Mouse (Mus musculus) intestine, postnatal 0 days (tissue): ENCODE measurements at regions not wholly inside any gene's neighbourhood (a gene's known extent, or its start where the extent isn't known, plus 50 kb on each side); places are given as distances from the start of the nearest gene placed in this dataset.
A peak's percentile ranks its signal among the peaks of the same experiment; 100 is the strongest.

Source experiments
- ATAC-seq: fragments of 200-750 bp; cut with Nextera tagmentation; 2 replicates; pipeline ENCODE4 v1.8.0; 2017; ENCODE audit warnings: mild to moderate bottlenecking, moderate TSS enrichment, moderate library complexity
- H3K27ac ChIP-seq: fragments of 300-500 bp; sonication (generic); 2 replicates; pipeline ENCODE4 v1.5.1; 2014; ENCODE audit warnings: mild to moderate bottlenecking, low read depth, low read length, moderate library complexity
- H3K27me3 ChIP-seq: fragments of 300-500 bp; sonication (generic); replicated peaks from 2 replicates; pipeline ENCODE4 v1.6.1; 2014; ENCODE audit warnings: low read length, mixed read lengths; ENCODE audit not compliant: control insufficient read depth, insufficient read depth
- H3K36me3 ChIP-seq: fragments of 300-500 bp; sonication (generic); 2 replicates; pipeline ENCODE4 v1.6.1; 2014; ENCODE audit warnings: mild to moderate bottlenecking, moderate library complexity; ENCODE audit not compliant: control insufficient read depth, insufficient read depth
- H3K4me1 ChIP-seq: fragments of 300-500 bp; sonication (generic); replicated peaks from 2 replicates; pipeline ENCODE4 v1.6.1; 2014; ENCODE audit warnings: antibody characterized with exemption, low read length, mixed read lengths; ENCODE audit not compliant: control insufficient read depth, insufficient read depth
- H3K4me2 ChIP-seq: fragments of 300-500 bp; sonication (generic); replicated peaks from 2 replicates; pipeline ENCODE4 v1.6.1; 2014; ENCODE audit warnings: low read depth, mild to moderate bottlenecking, moderate library complexity
- H3K4me3 ChIP-seq: fragments of 300-500 bp; sonication (generic); 2 replicates; pipeline ENCODE4 v1.5.1; 2014; ENCODE audit warnings: low read depth, low read length
- H3K9ac ChIP-seq: fragments of 300-500 bp; sonication (generic); 2 replicates; pipeline ENCODE4 v1.6.1; 2014; ENCODE audit warnings: mild to moderate bottlenecking, low read depth, low read length
- H3K9me3 ChIP-seq: fragments of 300-500 bp; sonication (generic); 2 replicates; pipeline ENCODE4 v1.6.1; 2016; ENCODE audit warnings: mixed run types; ENCODE audit not compliant: control insufficient read depth
- CTCF ChIP-seq: sonication (generic); IDR thresholded peaks from 2 replicates; pipeline ENCODE4 v1.5.1; 2016; ENCODE audit warnings: low read depth, mild to moderate bottlenecking, control low read depth, antibody characterized with exemption, moderate library complexity
- WGBS: fragments of 180-500 bp; shearing (Covaris S2); extraction: QIAGEN DNeasy Blood & Tissue Kit; methylation state at CpG from one replicate; pipeline ENCODE4 v1.1.7; 2014; 5-methylcytosine and 5-hydroxymethylcytosine counted together

DNA sequence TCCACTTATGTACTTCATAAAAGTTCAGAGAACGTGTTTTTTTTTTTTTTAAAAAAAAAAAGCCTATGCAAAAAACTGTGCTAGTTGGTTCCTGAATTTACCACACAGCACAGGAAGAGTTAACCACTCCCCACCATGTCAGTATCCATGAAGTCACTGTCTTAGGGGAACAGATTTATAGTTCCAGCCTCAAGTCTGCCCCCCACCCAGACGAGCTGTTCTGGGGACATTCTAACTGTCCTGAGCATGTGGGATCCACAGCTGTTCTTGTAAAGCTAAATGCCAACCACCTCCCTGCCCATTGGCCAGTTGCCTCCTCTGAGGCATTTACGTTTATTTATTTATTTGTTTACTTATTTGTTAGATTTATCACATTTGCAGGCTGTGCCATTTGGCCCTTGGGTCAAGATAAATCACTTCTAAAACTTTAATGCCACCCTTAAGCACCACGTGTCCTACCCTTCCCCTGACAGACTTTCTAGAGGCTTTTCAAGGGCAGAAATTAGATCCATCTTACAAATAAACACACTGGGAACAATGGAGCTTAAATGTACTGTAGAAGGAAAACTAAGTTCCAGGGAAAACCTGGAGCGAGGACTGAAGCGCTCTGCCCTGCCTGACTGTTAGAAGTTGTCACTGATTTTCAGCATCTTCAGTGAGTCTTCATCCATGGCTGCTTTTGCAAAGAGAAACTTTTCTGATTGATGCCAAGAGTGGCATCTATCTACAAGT, 343.7 kb upstream of the Nfe2l3 start:
- no peak for TF ChIP-seq CTCF
- Histone ChIP-seq H3K4me1 (no peaks in the 10 kb centered on the region), H3K36me3 (no peaks in the 10 kb centered on the region), H3K27ac (no peak overlapping the region), H3K4me3 (no peak overlapping the region), H3K9ac (no peak overlapping the region), H3K9me3 (no peaks in the 10 kb centered on the region), H3K27me3 (no peaks in the 10 kb centered on the region), H3K4me2 (no peak overlapping the region)
- ATAC-seq = no peak
- WGBS = 60% methylated on average over 6 of the region's 6 CpGs

DNA sequence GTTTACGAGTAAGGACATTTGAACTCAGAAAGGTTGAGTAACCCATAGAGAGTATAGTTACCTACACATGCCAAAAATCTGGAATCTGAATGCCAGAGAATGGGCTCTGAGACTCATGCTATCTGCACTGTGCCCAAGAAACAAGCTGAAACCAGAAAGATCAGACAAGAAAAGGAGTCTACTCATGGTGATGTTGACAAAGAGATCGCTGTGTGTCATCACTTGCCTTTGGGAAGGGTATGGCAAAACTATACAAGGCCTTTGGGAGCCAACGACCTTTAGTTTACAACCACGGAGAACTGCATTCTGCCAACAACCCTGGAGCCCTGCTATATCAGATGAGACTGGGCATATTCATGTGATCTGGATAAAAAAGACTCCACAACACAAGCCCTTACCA, 339.3 kb upstream of the Nfe2l3 start:
- no peaks in the 10 kb centered on the region for H3K4me1 ChIP-seq
- ATAC-seq = no peak
- H3K36me3 ChIP-seq = no peaks in the 10 kb centered on the region
- WGBS = 93% methylated on average over 4 of the region's 4 CpGs
- H3K4me3 ChIP-seq = no peak overlapping the region
- no peaks in the 10 kb centered on the region for H3K9me3 ChIP-seq
- no peak overlapping the region for H3K27ac ChIP-seq
- no peaks in the 10 kb centered on the region for H3K27me3 ChIP-seq
- no peak overlapping the region for H3K4me2 ChIP-seq
- no peak overlapping the region for H3K9ac ChIP-seq
- no peak for TF ChIP-seq CTCF

DNA sequence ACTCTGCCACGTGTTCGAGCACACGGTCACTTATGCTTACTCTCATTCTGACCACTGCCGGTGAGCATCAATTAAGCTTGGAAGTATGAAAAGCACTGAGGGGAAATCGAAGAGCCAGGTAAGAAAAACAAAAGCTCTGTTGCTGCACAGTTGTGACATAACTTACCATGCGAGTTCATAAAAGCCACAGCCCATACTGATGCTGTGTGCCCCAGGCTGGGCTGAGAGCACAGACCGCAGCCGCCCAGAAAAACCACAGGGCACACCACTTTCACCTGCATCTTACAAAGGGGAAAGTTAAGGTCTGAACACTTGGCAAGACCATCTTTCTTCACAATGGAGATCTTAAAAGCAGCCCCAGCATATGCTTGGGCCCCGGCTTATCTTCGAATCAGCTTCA, 338.2 kb upstream of the Nfe2l3 start:
- WGBS = 92% methylated on average over 10 of the region's 10 CpGs
- no peaks in the 10 kb centered on the region for H3K36me3 ChIP-seq
- H3K27me3 ChIP-seq = no peaks in the 10 kb centered on the region
- H3K4me3 ChIP-seq = no peak overlapping the region
- H3K9ac ChIP-seq = no peak overlapping the region
- no peak overlapping the region for H3K4me2 ChIP-seq
- no peak for ATAC-seq
- no peaks in the 10 kb centered on the region for H3K4me1 ChIP-seq
- H3K27ac ChIP-seq = no peak overlapping the region
- TF ChIP-seq CTCF = no peak
- no peaks in the 10 kb centered on the region for H3K9me3 ChIP-seq

DNA sequence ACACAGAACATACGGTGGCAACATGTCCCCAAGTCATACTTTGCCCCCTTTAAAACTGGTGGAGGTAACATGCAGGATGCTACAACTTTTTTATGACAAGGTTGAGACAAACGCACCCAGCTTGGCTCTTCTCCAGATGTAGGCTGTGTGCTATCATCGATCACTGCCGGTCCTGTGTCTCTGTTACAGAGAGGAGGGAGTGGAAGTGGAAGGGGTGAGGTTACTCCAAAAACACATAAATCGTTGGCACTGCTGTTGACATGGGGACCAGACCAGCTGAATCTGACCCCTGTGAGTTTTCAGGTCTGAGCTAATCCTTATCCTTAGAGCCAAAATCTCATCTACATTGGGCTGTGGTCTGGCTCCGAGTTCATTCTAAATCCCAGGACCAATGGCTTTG, 335.0 kb upstream of the Nfe2l3 start:
- Histone ChIP-seq H3K4me2 (no peak overlapping the region), H3K27ac (no peak overlapping the region), H3K9ac (no peak overlapping the region), H3K27me3 (no peaks in the 10 kb centered on the region), H3K4me3 (no peak overlapping the region), H3K36me3 (no peaks in the 10 kb centered on the region), H3K9me3 (no peaks in the 10 kb centered on the region), H3K4me1 (no peaks in the 10 kb centered on the region)
- 74% methylated on average over 6 of the region's 6 CpGs for WGBS
- no peak for ATAC-seq
- TF ChIP-seq CTCF = no peak

DNA sequence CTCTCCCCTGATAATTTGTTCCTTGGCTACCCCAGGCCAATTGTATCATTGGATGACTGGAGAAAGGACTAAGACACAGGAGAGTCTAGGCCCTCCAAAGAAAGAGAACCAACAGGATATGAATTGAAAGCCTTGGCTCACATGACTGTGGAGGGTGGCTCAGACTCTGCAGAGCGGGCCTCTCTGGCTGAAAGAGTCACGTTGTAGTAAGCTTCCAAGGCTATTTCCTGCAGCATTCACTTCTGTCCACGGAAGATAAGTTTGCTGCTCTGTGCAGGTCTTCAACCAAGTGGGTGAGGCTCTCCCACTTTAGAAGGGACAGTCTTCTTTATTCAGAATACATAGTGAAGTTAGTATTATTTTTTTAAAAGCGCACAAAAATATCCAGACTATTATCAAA, 332.1 kb upstream of the Nfe2l3 start:
- no peaks in the 10 kb centered on the region for H3K4me1 ChIP-seq
- no peaks in the 10 kb centered on the region for H3K9me3 ChIP-seq
- H3K27ac ChIP-seq = no peak overlapping the region
- H3K27me3 ChIP-seq = no peaks in the 10 kb centered on the region
- WGBS = 64% methylated on average over 4 of the region's 4 CpGs
- H3K4me3 ChIP-seq = no peak overlapping the region
- no peak for TF ChIP-seq CTCF
- H3K36me3 ChIP-seq = no peaks in the 10 kb centered on the region
- H3K4me2 ChIP-seq = no peak overlapping the region
- H3K9ac ChIP-seq = no peak overlapping the region
- no peak for ATAC-seq

DNA sequence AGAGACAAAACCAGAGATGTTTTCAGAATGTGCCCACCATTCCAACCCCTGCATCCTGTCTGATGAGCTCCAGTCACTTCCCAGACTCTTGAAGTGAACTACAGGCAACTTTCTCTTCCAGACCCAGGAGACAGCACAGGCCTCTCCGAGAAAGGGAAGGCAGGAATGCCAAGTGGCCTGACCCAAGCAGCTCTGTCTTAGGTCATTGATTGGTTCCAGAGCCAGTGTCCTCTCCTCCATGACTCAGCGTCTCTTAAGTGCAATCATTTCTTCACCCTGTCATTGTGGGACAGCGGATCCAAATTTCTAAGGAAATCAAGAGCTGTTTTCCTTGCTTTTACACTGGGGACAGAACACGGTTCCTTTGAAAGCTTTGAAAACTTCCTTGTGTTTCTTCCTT, 329.2 kb upstream of the Nfe2l3 start:
- Histone ChIP-seq H3K36me3 (no peaks in the 10 kb centered on the region), H3K27ac (no peak overlapping the region), H3K4me3 (no peak overlapping the region), H3K9ac (no peak overlapping the region), H3K27me3 (no peaks in the 10 kb centered on the region), H3K9me3 (no peaks in the 10 kb centered on the region), H3K4me2 (no peak overlapping the region), H3K4me1 (no peaks in the 10 kb centered on the region)
- WGBS = 43% methylated on average over 4 of the region's 4 CpGs
- ATAC-seq = no peak
- no peak for TF ChIP-seq CTCF

DNA sequence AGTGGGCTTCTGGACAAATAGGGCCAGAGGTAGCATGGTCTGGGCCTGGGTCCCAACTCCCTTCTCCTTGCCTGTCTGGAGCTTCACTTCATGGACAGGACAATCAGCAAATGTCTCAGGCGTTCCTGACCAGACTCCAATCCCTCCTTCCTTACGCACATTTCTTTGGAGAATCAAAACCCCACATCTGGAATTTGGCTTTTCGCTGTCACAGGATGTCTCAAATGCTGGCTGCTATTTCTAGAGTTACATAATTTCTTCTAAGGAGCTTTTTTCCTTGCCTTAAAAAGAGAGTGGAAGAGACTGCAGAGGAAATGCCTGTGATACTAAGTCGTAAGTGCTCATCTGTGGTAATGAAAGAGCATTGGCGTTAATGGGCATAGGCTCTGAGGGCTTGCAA, 328.1 kb upstream of the Nfe2l3 start:
- 79% methylated on average over 5 of the region's 5 CpGs for WGBS
- ATAC-seq = no peak
- H3K4me2 ChIP-seq = no peak overlapping the region
- peak overlapping the region; percentile 28; the same call in 1 of the 2 replicates for H3K27ac ChIP-seq
- H3K9me3 ChIP-seq = no peaks in the 10 kb centered on the region
- H3K4me3 ChIP-seq = no peak overlapping the region
- H3K27me3 ChIP-seq = no peaks in the 10 kb centered on the region
- no peak overlapping the region for H3K9ac ChIP-seq
- H3K4me1 ChIP-seq = no peaks in the 10 kb centered on the region
- no peak for TF ChIP-seq CTCF
- no peaks in the 10 kb centered on the region for H3K36me3 ChIP-seq
